Mouse (Mus musculus): Measurements from ENCODE around the gene Serpinb1c. TPM values are rescaled to one million over a fixed set of nuclear protein-coding genes. Genes with fewer than 3 reads are reported as not detected.
"Not testable (repeated sequence)": the region's sequence is repeated elsewhere in the genome, so short reads cannot be mapped to it uniquely, and the experiment has no call there.

Serpinb1c gene
- 1 to 10 TPM in 1 of 2 experiments, under 1 TPM in 1; 0.84 to 2.3 TPM for total RNA-seq (2021)

GRCm38 (mm10) chr13:32898111-32898510 is at the start of gene Serpinb1c:
Gene Serpinb1c, minus strand, starts transcription at chr13:32898211.
- no peak for DNase-seq (ENCODE audit: low spot score)
- intact Hi-C loops (cut with DNase I), result no loop called here

DNA sequence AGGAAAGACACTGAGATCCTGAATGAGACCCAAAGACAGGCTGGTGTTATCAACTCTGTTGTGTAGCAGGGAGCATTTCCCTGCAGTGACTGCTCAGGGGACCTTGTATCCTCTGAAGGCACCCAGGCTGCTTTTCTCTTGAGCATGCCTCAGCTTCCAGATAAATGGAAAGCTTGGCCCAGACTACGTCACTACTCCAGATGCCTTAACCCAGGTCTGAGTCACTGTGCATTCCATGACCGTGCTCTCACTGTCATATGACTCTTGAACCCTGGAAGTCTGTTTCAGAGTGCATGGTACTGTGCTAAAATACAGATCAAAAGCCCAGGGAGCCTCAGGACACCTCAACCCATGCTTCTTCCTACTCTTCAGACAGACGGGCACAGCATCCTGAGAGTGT is 41.2 kb upstream of the Serpinb1c start:
- intact Hi-C loops (cut with DNase I); DNase-seq (ENCODE audit: low spot score): not testable (repeated sequence)

DNA sequence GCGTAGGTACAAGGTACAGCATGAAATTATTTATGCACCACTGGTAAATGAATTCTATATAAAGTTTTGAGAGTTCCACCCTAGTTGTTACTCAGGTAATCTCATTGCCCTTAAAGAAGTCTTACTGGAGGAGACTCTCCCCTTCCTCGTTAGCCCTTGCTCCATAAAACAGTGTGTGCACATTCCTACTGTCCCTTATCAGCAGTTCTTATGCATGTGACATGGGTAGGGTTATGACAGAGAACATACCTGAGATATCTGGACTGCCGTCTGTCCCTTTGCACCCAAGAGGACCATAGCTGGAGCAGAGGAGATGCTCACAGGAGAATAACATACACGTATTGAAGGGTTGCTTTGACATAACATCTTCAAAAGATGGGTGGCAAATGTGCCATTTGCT is 40.3 kb upstream of the Serpinb1c start:
- intact Hi-C loops (cut with DNase I); DNase-seq (ENCODE audit: low spot score): not testable (repeated sequence)

DNA sequence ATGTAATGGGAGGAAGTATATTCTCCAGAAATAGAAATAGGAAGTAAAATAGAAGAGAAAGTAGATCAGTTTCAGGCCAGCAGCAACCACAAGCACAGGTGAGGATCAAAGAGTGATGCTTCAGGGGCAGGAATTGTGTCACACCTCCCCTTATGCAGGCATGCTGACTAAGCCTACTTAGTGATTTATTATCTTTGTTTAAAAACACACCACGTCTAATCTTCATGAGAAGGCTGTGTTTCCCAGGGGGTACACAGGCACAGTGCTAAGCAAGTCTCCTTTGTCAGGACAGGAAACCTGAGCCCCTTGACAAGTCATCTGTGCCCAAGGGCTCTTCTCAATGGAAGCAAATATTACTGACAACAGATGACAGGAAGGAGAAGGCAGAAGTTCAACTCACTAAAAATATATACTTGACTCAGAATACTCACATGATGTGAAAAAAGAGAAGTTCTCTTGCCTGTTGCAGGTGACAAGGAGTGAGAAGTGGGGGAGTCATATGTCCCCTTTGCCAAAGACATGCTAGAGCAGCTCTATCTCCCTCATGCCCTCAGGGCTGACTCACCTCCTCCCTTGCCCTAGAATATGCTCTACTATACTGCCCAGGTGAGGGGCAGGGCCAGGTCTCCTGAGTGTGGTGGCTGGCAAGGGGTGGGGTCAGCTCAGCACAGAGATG is 36.8 kb upstream of the Serpinb1c start:
- DNase-seq (ENCODE audit: low spot score), result no peak
- intact Hi-C loops (cut with DNase I), result no loop called here

DNA sequence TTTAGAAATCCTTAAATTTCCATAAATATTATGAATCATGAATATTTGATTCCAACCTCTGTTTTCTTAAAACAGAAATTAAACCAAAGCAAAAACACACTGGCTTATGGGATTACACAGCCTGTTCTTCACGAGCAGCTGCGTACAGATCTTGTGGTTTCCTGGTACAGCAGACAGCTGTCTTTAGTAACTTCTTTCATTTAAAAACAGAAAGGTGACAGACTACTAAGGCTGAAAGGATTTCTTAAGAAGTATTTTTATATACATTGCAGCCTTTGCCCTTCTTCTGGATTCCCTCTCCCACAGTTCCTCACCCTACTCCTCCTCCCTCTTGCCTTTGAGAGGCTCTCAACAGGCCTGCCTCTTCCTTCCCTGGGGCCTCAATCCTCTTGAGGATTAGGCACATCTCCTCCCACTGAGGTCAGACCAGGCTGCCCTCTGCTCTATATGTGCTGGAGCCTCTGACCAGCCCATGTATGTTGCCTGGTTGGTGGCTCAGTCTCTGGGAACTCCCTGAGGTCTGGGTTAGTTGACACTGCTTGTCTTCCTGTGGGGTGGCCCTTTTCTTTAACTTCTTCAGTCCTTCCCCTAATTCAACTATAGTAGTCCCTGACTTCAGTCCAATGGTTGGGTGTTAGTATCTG is 31.2 kb upstream of the Serpinb1c start:
- intact Hi-C loops (cut with DNase I), result no loop called here
- no peak for DNase-seq (ENCODE audit: low spot score)

DNA sequence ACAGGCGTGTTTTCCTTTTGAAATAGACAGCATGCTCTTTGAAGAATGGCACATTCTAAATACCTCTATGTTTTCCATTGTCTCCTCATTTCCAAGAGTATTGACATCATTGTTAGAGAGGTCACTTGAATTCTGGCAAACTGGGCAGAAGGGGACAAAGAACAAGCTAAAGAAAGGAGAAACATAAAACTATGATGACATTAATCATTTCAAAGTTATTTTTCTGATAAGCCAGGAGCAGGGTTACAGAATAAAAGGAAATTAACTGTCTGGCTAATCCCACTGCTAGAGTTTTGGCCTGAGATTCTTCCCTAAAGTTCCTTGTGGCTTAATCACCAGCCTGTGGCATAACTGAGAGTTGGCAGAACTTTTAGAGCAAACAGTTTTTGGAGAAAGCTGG is 29.2 kb upstream of the Serpinb1c start:
- intact Hi-C loops (cut with DNase I), result no loop called here
- no peak for DNase-seq (ENCODE audit: low spot score)

DNA sequence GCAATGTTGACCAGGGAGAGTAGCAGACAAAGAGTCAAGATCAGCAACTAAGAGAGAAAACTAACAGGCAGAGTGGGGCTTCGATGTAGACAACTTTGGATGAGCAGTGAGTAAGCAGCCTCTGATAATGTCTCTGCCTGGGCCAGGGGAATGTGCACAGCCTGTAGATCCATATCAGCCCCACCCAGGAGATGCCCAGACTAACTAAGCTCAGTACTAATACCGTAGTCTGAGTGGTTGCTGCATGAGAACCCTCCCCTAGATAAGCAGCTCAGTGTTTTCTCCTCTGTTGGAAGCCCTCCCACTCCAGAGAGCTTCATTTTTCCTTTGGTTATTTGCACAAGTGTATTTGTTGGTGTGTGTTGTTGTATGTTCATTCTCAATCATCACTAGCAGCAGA is 28.6 kb upstream of the Serpinb1c start:
- intact Hi-C loops (cut with DNase I), result no loop called here
- no peak for DNase-seq (ENCODE audit: low spot score)

- intact Hi-C loops (cut with DNase I), result no loop called here
- peak; percentile 26 for DNase-seq (ENCODE audit: low spot score)
Measured at GRCm38 (mm10) chr13:32924578-32925360, 26.8 kb upstream of the Serpinb1c start.

- intact Hi-C loops (cut with DNase I), result no loop called here
- DNase-seq (ENCODE audit: low spot score), result no peak
Measured at GRCm38 (mm10) chr13:32922622-32923021, 24.6 kb upstream of the Serpinb1c start.

- no peak for DNase-seq (ENCODE audit: low spot score)
- intact Hi-C loops (cut with DNase I), result no loop called here
Measured at GRCm38 (mm10) chr13:32912770-32913380, 14.9 kb upstream of the Serpinb1c start.

GRCm38 (mm10) chr13:32908182-32908581 is 10.2 kb upstream of the Serpinb1c start:
- intact Hi-C loops (cut with DNase I), result no loop called here
- no peak for DNase-seq (ENCODE audit: low spot score)

DNA sequence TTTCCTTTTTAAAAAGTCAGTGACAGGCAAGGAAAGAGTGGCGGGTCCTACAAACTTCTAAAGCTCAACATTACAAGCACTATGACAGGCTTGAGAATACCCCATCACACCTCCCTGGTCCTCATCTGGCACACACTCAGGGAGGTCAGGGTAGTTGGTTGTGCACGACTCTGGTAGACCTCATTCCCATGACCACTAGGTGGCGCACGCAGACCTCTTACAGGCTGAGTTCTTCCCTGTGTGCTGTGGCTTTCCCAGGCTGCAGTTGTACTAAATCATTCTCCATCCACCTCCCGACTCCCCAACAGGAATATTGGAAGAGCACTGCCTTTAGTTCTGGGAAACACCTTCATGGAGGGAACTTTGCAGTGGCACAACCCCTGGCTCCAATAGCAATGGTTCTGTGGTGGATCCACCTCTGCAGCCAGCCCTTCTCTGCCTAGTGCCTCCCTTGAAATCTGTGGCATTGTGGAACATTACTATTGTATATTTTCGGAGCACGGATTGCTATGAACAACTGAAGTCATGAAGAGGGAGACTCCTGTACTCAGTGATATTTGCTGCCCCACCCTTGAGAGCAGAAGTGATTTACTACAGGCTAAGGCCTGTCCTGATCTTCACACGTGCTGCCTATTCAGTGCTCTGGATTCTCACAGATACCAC is 5.3 kb upstream of the Serpinb1c start:
- intact Hi-C loops (cut with DNase I), result loop anchor here (1.0 to 2.0 kb wide), 5 partner anchors 37 to 176 kb away; partner anchors contain the start of gene Serpinb6b

GRCm38 (mm10) chr13:32902481-32903015 is 4.5 kb upstream of the Serpinb1c start:
- DNase-seq (ENCODE audit: low spot score), result no peak
- intact Hi-C loops (cut with DNase I), result loop anchor here (1.0 to 2.0 kb wide), 5 partner anchors 36 to 177 kb away; partner anchors contain the start of gene Serpinb6b

More for the DNA sequence above, 5.3 kb upstream of the Serpinb1c start:
- DNase-seq (ENCODE audit: low spot score), result peak; percentile 66

DNA sequence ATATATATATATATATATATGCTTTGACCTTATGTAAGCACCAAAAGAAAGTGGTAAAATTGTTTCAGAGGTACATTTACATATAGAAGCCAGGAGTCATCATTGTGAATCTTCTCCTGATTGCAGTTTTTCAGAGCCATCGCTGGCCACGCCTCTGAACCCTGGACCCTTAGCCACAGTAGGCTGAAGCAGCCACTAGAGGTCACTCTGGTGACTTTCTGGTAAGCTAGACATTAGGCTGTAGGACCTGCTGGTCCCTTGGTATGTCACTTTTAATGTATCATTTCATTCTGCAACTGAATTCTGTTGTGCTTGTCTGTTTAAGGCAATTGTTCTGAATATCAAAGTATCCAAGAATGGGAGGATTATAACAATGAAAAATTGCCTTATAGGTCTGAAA is 2.6 kb upstream of the Serpinb1c start:
- no peak for DNase-seq (ENCODE audit: low spot score)
- intact Hi-C loops (cut with DNase I), result no loop called here

DNA sequence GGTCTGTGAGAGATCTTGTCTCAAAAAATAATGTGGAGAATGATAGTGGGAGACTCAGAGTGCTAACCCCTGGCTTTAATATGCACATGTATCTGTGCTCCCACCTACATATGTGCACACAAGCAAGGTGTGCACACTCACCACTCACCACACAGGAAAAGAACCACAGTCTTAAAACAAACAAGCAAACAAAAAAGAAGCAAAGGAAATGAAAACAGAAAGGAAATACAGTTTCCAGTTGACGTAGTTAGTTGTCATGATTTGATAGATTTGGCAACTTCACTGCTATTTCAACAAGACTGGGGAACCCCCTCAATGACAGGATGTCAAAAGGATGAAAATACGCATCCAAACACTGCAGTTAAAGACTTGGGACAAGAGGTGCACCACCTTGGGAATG is 1.1 kb upstream of the Serpinb1c start:
- intact Hi-C loops (cut with DNase I); DNase-seq (ENCODE audit: low spot score): not testable (repeated sequence)

DNA sequence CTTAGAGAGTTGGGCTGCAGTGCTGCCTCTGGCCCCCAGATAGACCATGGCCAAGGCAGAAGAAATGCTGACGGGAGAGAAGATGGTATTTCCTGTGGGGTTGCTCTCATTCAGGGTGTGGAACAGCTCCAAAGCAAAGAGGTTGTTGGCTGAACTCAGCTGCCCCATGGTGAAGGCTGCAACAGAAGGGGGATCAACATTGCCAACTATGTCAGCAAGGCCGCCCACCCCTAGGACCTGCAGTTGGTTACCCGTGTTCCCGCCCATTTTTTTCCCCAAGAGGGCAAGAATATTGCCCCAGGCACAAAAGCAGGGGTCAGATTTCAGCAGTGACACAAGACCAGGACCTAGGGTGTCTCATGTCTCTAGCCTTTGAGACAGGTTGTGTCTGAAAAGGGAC is 1.1 kb downstream of the Serpinb1c start:
- intact Hi-C loops (cut with DNase I), result no loop called here

DNA sequence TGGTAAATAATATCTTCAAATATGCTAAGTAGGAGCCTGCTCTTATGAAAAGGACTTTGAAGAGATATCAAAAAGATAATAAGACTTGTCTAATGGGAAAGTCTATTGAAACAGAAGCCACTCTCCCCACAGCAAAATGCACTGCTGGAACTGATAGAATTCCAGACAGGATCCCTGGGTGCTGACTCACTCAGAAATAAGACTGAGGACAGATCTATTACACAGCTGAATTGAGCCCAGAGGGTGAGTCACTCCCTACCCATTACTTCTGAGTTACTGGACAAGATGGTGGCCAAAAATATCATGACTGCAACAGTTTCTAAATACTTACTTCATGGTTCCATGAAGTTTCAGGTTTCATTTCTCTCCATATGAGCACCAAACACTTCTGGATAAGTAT is 13.3 kb downstream of the Serpinb1c start:
- DNase-seq (ENCODE audit: low spot score), result no peak
- intact Hi-C loops (cut with DNase I), result no loop called here

More for the DNA sequence above, 1.1 kb downstream of the Serpinb1c start:
- no peak for DNase-seq (ENCODE audit: low spot score)

GRCm38 (mm10) chr13:32873862-32874261 is 24.1 kb downstream of the Serpinb1c start:
- DNase-seq (ENCODE audit: low spot score), result no peak
- intact Hi-C loops (cut with DNase I), result no loop called here

DNA sequence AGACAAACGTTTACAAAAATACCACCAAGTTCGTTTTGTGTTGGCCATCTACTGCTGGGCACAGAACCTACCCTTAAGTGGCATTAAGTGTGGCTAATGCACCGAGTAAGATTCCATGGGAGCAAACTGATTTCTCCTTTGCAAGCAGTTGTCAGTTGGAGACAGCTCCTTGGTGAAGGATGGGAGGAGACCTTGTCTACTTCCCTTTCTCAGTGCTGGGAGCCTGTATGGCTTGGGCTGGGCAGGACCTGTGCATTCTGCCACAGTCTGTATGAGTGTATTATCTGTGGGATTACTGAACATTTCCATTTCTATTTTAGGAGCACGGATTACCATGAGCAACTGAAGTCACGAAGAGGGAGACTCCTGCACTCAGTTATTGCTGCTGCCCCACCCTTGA is 29.2 kb downstream of the Serpinb1c start:
- intact Hi-C loops (cut with DNase I), result loop anchor here (10.0 kb wide), 1 partner anchor 1026 kb away; no protein-coding TSS in a partner anchor
- no peak for DNase-seq (ENCODE audit: low spot score)

Measured in heart, postnatal 25 days (tissue).